Mouse (Mus musculus): Measurements from ENCODE around the gene Smad5.
A peak's percentile ranks its signal among the peaks of the same experiment; 100 is the strongest.

The Smad5 gene

GRCm38 (mm10) chr13:56702469-56703221 lies at the start of gene Smad5:
TSS of gene Smad5 (plus strand) at chr13:56703010.
- DNase-seq (ENCODE audit: low read depth, low spot score): peak; percentile 95

- no peak for DNase-seq (ENCODE audit: low read depth, low spot score)
Measured at GRCm38 (mm10) chr13:56654176-56654575, 48.6 kb upstream of the Smad5 start.

DNA sequence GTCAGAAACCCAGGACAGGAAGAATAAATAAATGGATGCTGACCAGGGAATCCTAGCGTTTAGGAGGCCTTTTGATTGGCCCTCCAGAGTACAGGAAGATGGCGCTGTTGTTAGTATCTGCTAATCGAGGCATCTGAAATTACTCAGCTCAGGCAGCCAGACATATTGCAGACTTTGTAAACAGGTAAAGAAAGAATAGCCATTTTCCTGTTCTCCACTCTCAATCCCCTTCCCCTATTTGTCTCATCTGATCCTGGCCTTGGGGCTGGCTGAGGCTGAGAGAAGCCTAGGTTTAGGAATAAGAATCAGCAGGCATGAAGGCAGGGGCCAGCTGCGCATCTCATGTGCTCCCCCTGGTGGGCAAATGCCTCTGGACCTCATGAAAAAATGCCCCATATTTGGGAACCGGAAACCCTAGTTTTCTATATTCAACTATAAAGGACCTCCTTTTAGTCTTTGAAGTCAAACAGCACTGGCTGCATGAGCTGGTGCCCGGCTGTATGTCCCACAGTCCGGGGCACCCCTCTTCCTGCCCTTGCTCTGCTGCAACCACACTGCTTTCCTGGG lies 44.8 kb upstream of the Smad5 start:
- peak; percentile 76 for DNase-seq (ENCODE audit: low read depth, low spot score)

- DNase-seq (ENCODE audit: low read depth, low spot score): no peak
Measured at GRCm38 (mm10) chr13:56658931-56659330, 43.9 kb upstream of the Smad5 start.

- DNase-seq (ENCODE audit: low read depth, low spot score): no peak
Measured at GRCm38 (mm10) chr13:56661914-56662621, 40.7 kb upstream of the Smad5 start.

DNA sequence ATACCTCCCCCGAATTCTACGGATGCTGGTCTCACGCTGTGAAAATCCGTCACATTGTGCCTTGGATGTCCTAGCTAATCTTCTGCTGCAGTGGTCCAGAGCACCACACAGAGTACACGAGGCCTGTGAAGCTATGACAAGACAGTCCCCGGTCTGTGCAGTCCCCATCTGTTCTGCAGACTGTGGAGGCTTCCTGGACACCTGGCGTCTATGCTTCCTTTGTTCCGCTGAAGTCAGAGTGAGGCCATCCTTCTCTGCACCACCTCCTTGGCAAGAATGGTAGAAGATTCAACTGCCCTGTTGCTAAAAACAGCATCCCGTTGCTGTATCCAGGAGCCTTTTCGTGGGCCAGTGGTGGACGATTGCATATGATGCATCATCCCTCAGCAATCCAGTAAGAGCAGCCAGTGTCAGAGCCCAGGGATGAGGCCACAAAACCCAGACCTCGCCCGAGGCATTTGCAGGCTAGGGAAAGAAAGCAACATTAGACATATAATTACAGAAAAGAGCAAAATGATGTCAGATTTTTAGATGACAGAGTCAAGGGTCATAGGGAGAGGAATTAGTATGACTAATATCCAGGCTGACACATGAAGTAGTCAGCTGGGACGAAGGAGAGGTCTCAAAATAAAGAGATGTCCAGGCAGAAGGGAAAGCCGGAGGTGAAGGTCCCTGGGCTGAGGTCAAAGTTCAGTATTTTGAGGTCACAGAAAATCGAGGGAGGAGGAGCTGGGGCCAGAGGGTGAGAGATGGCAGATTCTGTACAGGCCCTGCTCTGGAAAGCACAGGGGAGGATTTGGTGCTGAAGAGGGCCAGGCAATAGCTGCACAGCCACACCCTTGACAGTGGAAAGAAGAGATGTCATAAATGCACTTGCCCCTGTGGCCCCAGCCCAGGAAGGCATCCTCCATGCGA lies 38.3 kb upstream of the Smad5 start:
- peak; percentile 54 for DNase-seq (ENCODE audit: low read depth, low spot score)

- peak; percentile 65 for DNase-seq (ENCODE audit: low read depth, low spot score)
Measured at GRCm38 (mm10) chr13:56671206-56671605, 31.6 kb upstream of the Smad5 start.

DNA sequence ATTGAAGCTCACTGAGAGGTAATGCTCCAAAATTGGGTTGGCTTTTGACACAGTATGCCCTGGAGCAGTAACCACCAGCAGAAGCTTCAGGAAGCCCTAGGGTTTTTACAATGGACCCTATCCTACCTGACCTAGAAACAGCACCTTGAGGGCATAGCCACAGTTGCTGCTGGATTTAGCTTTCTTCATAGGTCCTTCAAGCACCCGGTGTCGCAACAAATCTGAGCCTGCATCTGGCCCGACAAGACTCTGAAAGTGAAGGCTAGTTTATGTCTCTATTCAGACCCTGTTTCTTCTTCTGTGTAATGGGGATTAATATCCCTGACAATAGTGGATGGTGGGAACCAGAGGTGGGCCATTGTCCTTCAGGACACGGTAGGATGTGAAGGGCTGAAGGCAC lies 25.1 kb upstream of the Smad5 start:
- DNase-seq (ENCODE audit: low read depth, low spot score): no peak

- no peak for DNase-seq (ENCODE audit: low read depth, low spot score)
Measured at GRCm38 (mm10) chr13:56678188-56678787, 24.5 kb upstream of the Smad5 start.

DNA sequence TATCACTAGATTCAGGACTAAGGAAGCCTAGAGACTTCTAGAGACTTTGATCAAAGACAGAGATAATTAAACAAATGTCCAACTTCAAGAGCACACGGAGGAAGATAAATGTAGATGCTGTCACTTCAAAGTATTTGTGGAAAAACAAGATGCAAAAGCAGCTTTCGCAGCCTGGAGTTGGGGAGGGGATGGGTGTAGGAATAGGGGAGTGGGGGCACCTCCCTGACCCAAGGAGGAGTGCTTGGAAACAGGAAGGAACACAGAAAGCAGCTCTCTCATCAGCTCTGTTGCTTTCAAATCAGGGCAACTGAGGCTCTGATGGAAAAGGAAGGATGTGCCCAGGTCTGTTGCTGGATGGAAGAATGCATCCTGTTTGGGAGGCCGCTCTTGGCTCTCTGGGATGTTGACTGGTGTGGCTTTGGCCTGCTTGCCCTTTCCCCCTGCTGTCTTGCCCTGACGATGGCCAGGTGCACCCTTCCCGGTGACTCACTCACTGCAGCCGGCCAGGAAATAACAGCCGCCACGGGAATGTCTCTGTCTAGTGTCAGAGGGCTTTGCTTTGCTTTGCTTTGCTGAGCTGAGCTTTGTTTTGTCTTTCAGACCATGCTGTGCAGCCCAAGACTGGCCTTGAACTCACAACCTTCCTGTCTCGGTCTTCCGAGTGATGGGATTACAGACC lies 23.8 kb upstream of the Smad5 start:
- peak; percentile 54 for DNase-seq (ENCODE audit: low read depth, low spot score)

DNA sequence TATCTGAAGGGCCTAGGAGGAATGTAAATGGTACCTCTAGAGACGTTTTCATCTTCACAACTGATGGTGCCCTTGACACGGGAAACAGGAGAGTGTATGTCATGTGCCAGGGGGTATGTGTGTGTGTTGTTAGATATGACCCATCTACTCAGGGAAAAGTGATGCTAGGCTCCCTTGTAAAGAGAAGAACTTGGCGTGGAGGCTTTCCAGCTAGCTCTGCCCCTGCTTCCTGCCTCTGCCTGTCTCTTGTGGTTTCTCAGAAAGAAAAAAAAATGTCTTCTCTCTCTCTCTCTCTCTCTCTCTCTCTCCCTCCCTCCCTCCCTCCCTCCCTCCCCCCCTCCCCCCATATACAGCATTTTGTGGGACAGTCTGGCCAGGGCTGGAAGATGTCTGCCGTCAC lies 20.9 kb upstream of the Smad5 start:
- no peak for DNase-seq (ENCODE audit: low read depth, low spot score)

GRCm38 (mm10) chr13:56682326-56682725 lies 20.5 kb upstream of the Smad5 start:
- peak; percentile 96 for DNase-seq (ENCODE audit: low read depth, low spot score)

DNA sequence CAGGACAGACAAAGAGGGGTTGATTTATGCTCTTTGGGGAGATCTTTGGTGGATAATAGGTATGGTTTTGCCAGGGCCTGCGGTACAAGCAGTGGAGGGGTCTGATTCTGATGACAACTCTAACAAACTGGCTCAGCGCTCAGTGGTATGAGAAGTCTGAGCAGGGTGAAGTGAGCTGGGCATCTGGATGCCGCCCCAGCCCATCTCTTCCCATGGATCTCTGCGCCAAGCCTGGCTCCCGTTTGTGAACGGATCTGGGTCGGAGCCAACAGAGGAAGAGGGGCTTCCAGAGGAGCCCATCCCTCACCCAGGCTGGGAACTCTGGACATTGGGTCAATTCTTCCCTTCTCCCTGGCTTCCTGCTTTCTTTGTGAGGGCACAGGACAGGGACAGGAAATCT lies 19.5 kb upstream of the Smad5 start:
- DNase-seq (ENCODE audit: low read depth, low spot score): no peak

- peak; percentile 35 for DNase-seq (ENCODE audit: low read depth, low spot score)
Measured at GRCm38 (mm10) chr13:56692011-56692410, 10.8 kb upstream of the Smad5 start.

GRCm38 (mm10) chr13:56692644-56693043 lies 10.2 kb upstream of the Smad5 start:
- DNase-seq (ENCODE audit: low read depth, low spot score): peak; percentile 63

- no peak for DNase-seq (ENCODE audit: low read depth, low spot score)
Measured at GRCm38 (mm10) chr13:56695701-56696100, 7.1 kb upstream of the Smad5 start.

DNA sequence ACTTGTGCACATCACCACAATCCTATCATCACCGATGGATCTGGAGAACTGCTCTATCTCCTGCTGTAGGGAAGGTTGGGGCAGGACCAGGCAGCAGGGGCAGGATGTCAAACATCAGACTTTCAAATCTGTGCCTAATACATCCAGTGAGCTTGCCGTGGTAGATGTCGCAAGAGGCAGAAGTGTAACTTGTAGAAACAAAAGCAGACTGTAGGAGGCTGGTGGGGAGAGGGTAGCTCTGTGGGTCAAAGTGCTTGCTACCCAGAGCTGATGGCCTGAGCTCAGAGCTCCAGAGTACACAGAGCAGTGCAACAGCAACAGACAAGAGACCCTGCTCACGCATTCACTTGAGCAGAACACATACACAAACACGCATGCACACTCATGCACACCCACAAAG lies 6.1 kb upstream of the Smad5 start:
- no peak for DNase-seq (ENCODE audit: low read depth, low spot score)

GRCm38 (mm10) chr13:56697171-56697570 lies 5.6 kb upstream of the Smad5 start:
- peak; percentile 80 for DNase-seq (ENCODE audit: low read depth, low spot score)

- DNase-seq (ENCODE audit: low read depth, low spot score): peak; percentile 94
Measured at GRCm38 (mm10) chr13:56698391-56698790, 4.4 kb upstream of the Smad5 start.

DNA sequence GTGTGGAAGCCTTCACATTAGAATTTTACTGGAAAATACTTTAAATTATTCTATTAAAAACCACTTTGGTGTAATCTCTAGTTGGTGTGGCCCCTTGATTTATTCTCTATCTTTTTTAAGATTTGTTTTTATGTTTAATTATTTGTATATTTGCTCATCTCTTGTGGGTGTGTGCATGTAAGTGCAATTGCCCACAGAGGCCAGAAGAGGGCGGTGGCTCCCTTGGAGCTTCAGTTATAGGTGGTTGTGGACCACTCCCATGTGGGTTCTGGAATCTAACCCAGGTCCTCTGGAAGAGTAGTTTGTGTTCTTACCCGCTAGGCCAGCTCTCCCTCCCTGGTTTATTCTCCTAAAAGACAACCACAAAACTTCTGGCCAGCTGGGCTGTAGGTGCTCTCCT lies 3.4 kb upstream of the Smad5 start:
- DNase-seq (ENCODE audit: low read depth, low spot score): no peak

- no peak for DNase-seq (ENCODE audit: low read depth, low spot score)
Measured at GRCm38 (mm10) chr13:56700981-56701380, 1.8 kb upstream of the Smad5 start.

All from brain, adult 2 months (tissue).